Mouse (Mus musculus): ENCODE data around the gene Ccdc28a. TPM values are rescaled to one million over a fixed set of nuclear protein-coding genes. Genes with fewer than 3 reads are reported as not detected.

Gene Ccdc28a
- 16.1 to 21.7 TPM (median 18.4 TPM) in 4 replicates for total RNA-seq (2023)

DNA sequence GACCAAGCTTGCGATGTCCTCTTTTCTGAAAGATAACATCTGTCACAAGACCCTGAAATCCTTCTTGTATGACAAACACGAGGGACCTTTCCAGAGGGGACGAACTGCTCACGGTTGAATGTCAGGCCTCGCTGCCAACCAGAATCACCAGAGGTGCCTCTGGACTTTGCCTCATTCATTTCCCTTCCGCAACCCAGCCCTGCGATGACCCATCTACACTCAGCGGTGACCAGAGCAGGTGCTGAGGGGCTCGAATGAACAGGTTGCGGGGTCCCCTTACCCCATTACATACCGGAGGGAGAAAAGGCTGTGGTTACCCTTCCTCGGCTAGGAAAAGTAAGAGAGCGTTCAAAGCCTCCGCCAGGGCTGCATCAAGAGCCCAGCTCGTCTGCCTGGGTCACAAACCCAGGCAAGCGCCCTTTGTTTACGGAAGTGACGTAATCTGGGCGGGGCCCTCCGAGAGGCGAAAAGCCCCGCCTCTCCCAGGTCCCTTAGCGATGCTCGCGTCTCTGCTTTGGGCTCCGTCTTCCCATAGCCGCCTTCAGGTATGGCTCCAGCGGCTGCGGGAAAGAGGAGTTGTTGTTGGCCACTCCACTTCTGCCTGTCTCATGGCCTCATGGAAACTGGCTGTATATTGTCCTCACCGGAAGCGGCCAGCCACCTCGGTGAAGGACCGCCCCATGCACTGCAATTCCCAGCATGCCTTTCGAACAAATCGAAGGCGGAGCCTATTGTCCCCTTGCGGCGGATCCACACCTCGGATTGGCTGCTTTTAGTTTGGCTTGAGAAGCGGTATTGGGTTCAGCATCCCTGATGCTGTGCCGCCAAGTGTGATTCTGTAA, at the start of gene Ccdc28a:
TSS of gene Ccdc28a (minus strand) at position 439 of the 842 bp plus-strand sequence.

GRCm38 (mm10) chr10:18210726-18211125, 24.1 kb downstream of the Ccdc28a start, which contains the start of gene Ect2l:
Gene Ect2l, minus strand, starts transcription at chr10:18210890.

Other genes with a start within 250 kb of the Ccdc28a start
- gene Abracl, start 211.7 kb downstream of the Ccdc28a start, total RNA-seq (2023): 56.6 to 69.1 TPM (median 65.2 TPM) in 4 replicates
- 52.1 to 63.7 TPM (median 58.9 TPM) in 4 replicates for gene Reps1, start 179.1 kb downstream of the Ccdc28a start, total RNA-seq (2023)
- not detected in 4 replicates for gene Ect2l, start 24.1 kb downstream of the Ccdc28a start, total RNA-seq (2023)
- 0.72 to 1.3 TPM (median 0.87 TPM) in 4 replicates for gene Nhsl1, start 84.0 kb upstream of the Ccdc28a start, total RNA-seq (2023)